Mouse (Mus musculus) lung, adult 2 months (tissue): ENCODE results near the gene Paqr4.

Source experiments
- CTCF ChIP-seq: fragments of 200-500 bp; IDR thresholded peaks from 2 replicates; pipeline ENCODE4 v1.5.1; 2011; ENCODE audit warnings: mild to moderate bottlenecking, low read length, control low read depth; ENCODE audit not compliant: insufficient read depth
- POLR2A ChIP-seq: fragments of 200-500 bp; IDR thresholded peaks from 2 replicates; pipeline ENCODE4 v1.6.1; 2011; ENCODE audit warnings: low read depth, mild to moderate bottlenecking, control low read depth, low read length, borderline replicate concordance; ENCODE audit errors: extremely low read depth

GRCm38 (mm10) chr17:23695801-23696200 is 44.9 kb downstream of the Paqr4 start:
- TF ChIP-seq CTCF, result no peak
- no peak for TF ChIP-seq POLR2A
